Mouse (Mus musculus) MEL (cell line): ENCODE measurements at regions not wholly inside any gene's neighbourhood (a gene's known extent, or its start where the extent isn't known, plus 50 kb on each side); places are given as distances from the start of the nearest gene placed in this dataset.

Experiments
- DNase-seq: peaks from one replicate; pipeline ENCODE4 v3.0.0; 2011; ENCODE audit warnings: low read depth, low spot score
- H3K27ac ChIP-seq: 2 replicates; pipeline ENCODE4 v1.5.1; 2012; ENCODE audit warnings: low read depth, mild to moderate bottlenecking, control low read depth, low read length, moderate library complexity; ENCODE audit not compliant: control insufficient read depth
- H3K27me3 ChIP-seq, 2 experiments: fragments of 150-350 bp in 1 of 2; sonication (generic) in 1 of 2; 2 replicates each; pipeline ENCODE4 v1.6.1; 2012; ENCODE audit warnings: low read length in 2 of 2, mild to moderate bottlenecking in 2 of 2, improper control_type of control experiment in 1 of 2, moderate library complexity in 1 of 2; ENCODE audit not compliant: insufficient read depth in 2 of 2, control insufficient read depth in 1 of 2
- H3K36me3 ChIP-seq, 2 experiments: 2 replicates each; pipeline ENCODE4 v1.6.1; 2012 to 2014; ENCODE audit warnings: low read length in 2 of 2, improper control_type of control experiment in 1 of 2, inconsistent platforms in 1 of 2, mild to moderate bottlenecking in 1 of 2; ENCODE audit not compliant: insufficient read depth in 2 of 2, control insufficient read depth in 1 of 2
- H3K4me1 ChIP-seq, 2 experiments: fragments of 150-350 bp in 1 of 2; sonication (generic) in 1 of 2; 2 replicates each; pipeline ENCODE4 v1.6.1; 2012; ENCODE audit warnings: low read length in 2 of 2, improper control_type of control experiment in 1 of 2, mild to moderate bottlenecking in 1 of 2; ENCODE audit not compliant: insufficient read depth in 2 of 2, control insufficient read depth in 1 of 2
- H3K4me3 ChIP-seq, 2 experiments: fragments of 150-350 bp in 1 of 2; sonication (generic) in 1 of 2; 2 replicates each; pipeline ENCODE4 v1.5.1; 2012; ENCODE audit warnings: low read depth in 2 of 2, low read length in 2 of 2, mild to moderate bottlenecking in 2 of 2, moderate library complexity in 2 of 2, control low read depth in 1 of 2, improper control_type of control experiment in 1 of 2; ENCODE audit not compliant: control insufficient read depth in 1 of 2, insufficient read depth in 1 of 2
- H3K79me2 ChIP-seq: 2 replicates; pipeline ENCODE4 v1.6.1; 2012; ENCODE audit warnings: mild to moderate bottlenecking, low read length, moderate library complexity; ENCODE audit not compliant: control insufficient read depth, poor library complexity, insufficient read depth
- H3K9ac ChIP-seq: 2 replicates; pipeline ENCODE4 v1.6.1; 2012; ENCODE audit warnings: low read depth, mild to moderate bottlenecking, control low read depth, low read length, moderate library complexity; ENCODE audit not compliant: control insufficient read depth, poor library complexity, severe bottlenecking
- H3K9me3 ChIP-seq: fragments of 150-350 bp; sonication (generic); replicated peaks from 2 replicates; pipeline ENCODE4 v1.6.1; 2012; ENCODE audit warnings: mild to moderate bottlenecking, low read length, improper control_type of control experiment, moderate library complexity; ENCODE audit not compliant: insufficient read depth
- BHLHE40 ChIP-seq: IDR thresholded peaks from 2 replicates; pipeline ENCODE4 v1.6.1; 2012; ENCODE audit warnings: low read depth, mild to moderate bottlenecking, inconsistent platforms, low read length, improper control_type of control experiment, borderline replicate concordance
- CHD1 ChIP-seq: IDR thresholded peaks from 2 replicates; pipeline ENCODE4 v1.6.1; 2012; ENCODE audit warnings: low read depth, mild to moderate bottlenecking, inconsistent platforms, low read length, improper control_type of control experiment
- CHD2 ChIP-seq: IDR thresholded peaks from 2 replicates; pipeline ENCODE4 v1.6.1; 2011; ENCODE audit warnings: low read length, improper control_type of control experiment
- CTCF ChIP-seq, 3 experiments: IDR thresholded peaks in 2 of 3; conservative IDR thresholded peaks in 1 of 3; 2 replicates each; pipeline ENCODE4 v1.5.1; 2011 to 2012; ENCODE audit warnings: low read length in 3 of 3, low read depth in 2 of 3, mild to moderate bottlenecking in 2 of 3, improper control_type of control experiment in 1 of 3, inconsistent platforms in 1 of 3, mixed read lengths in 1 of 3, moderate library complexity in 1 of 3; ENCODE audit not compliant: control insufficient read depth in 1 of 3, insufficient read depth in 1 of 3, poor library complexity in 1 of 3, severe bottlenecking in 1 of 3
- E2F4 ChIP-seq: IDR thresholded peaks from 2 replicates; pipeline ENCODE4 v1.6.1; 2011; ENCODE audit warnings: low read depth, low read length, improper control_type of control experiment, borderline replicate concordance
- ELF1 ChIP-seq: IDR thresholded peaks from 2 replicates; pipeline ENCODE4 v1.6.1; 2014; ENCODE audit warnings: low read depth, mild to moderate bottlenecking, inconsistent platforms, low read length, improper control_type of control experiment, moderate library complexity
- EP300 ChIP-seq, 2 experiments: IDR thresholded peaks; 2 replicates each; pipeline ENCODE4 v1.6.1; 2011; ENCODE audit warnings: improper control_type of control experiment in 2 of 2, low read length in 2 of 2, low read depth in 1 of 2, mild to moderate bottlenecking in 1 of 2
- ETS1 ChIP-seq: IDR thresholded peaks from 2 replicates; pipeline ENCODE4 v1.6.1; 2012; ENCODE audit warnings: low read depth, mild to moderate bottlenecking, inconsistent platforms, low read length, improper control_type of control experiment, moderate library complexity
- GATA1 ChIP-seq: IDR thresholded peaks from 2 replicates; pipeline ENCODE4 v1.6.1; 2011; ENCODE audit warnings: low read depth, low read length, improper control_type of control experiment
- HCFC1 ChIP-seq: IDR thresholded peaks from 2 replicates; pipeline ENCODE4 v1.6.1; 2012; ENCODE audit warnings: low read depth, mild to moderate bottlenecking, inconsistent platforms, low read length, improper control_type of control experiment, moderate library complexity
- JUND ChIP-seq: IDR thresholded peaks from 2 replicates; pipeline ENCODE4 v1.6.1; 2011; ENCODE audit warnings: low read depth, mild to moderate bottlenecking, improper control_type of control experiment, low read length
- KAT2A ChIP-seq: conservative IDR thresholded peaks from 2 replicates; pipeline ENCODE4 v1.6.1; 2012; ENCODE audit warnings: low read depth, low read length, improper control_type of control experiment, inconsistent platforms
- MAX ChIP-seq: IDR thresholded peaks from 2 replicates; pipeline ENCODE4 v1.6.1; 2011; ENCODE audit warnings: low read length, improper control_type of control experiment
- MAZ ChIP-seq: IDR thresholded peaks from 2 replicates; pipeline ENCODE4 v1.6.1; 2012; ENCODE audit warnings: low read depth, mild to moderate bottlenecking, inconsistent platforms, low read length, improper control_type of control experiment
- MXI1 ChIP-seq: IDR thresholded peaks from 2 replicates; pipeline ENCODE4 v1.6.1; 2011; ENCODE audit warnings: mild to moderate bottlenecking, low read depth, low read length, improper control_type of control experiment
- MYB ChIP-seq: IDR thresholded peaks from 2 replicates; pipeline ENCODE4 v1.6.1; 2011; ENCODE audit warnings: mild to moderate bottlenecking, low read depth, low read length, improper control_type of control experiment
- NELFE ChIP-seq: IDR thresholded peaks from 2 replicates; pipeline ENCODE4 v1.6.1; 2011; ENCODE audit warnings: low read depth, low read length, improper control_type of control experiment
- NRF1 ChIP-seq: IDR thresholded peaks from 2 replicates; pipeline ENCODE4 v1.6.1; 2014; ENCODE audit warnings: low read depth, mild to moderate bottlenecking, inconsistent platforms, low read length, improper control_type of control experiment, moderate library complexity; ENCODE audit not compliant: poor library complexity, insufficient read depth, severe bottlenecking
- POLR2A ChIP-seq, 2 experiments: IDR thresholded peaks; 2 replicates each; pipeline ENCODE4 v1.6.1; 2011 to 2012; ENCODE audit warnings: low read length in 2 of 2, mild to moderate bottlenecking in 2 of 2, control low read depth in 1 of 2, improper control_type of control experiment in 1 of 2, low read depth in 1 of 2, moderate library complexity in 1 of 2; ENCODE audit not compliant: control insufficient read depth in 1 of 2, insufficient read depth in 1 of 2, poor library complexity in 1 of 2
- POLR2AphosphoS2 ChIP-seq: IDR thresholded peaks from 2 replicates; pipeline ENCODE4 v1.6.1; 2011; ENCODE audit warnings: low read length, improper control_type of control experiment
- RAD21 ChIP-seq: IDR thresholded peaks from 2 replicates; pipeline ENCODE4 v1.6.1; 2011; ENCODE audit warnings: mild to moderate bottlenecking, low read depth, low read length, improper control_type of control experiment
- SIN3A ChIP-seq: IDR thresholded peaks from 2 replicates; pipeline ENCODE4 v1.6.1; 2012; ENCODE audit warnings: low read length, improper control_type of control experiment, inconsistent platforms
- SMC3 ChIP-seq: IDR thresholded peaks from 2 replicates; pipeline ENCODE4 v1.6.1; 2011; ENCODE audit warnings: low read depth, low read length, improper control_type of control experiment
- TAL1 ChIP-seq: IDR thresholded peaks from 2 replicates; pipeline ENCODE4 v1.6.1; 2012; ENCODE audit warnings: mild to moderate bottlenecking, inconsistent platforms, low read length, moderate library complexity, mixed read lengths
- TCF12 ChIP-seq: IDR thresholded peaks from 2 replicates; pipeline ENCODE4 v1.6.1; 2014; ENCODE audit warnings: low read depth, mild to moderate bottlenecking, inconsistent platforms, low read length, improper control_type of control experiment, moderate library complexity
- UBTF ChIP-seq: IDR thresholded peaks from 2 replicates; pipeline ENCODE4 v1.6.1; 2012; ENCODE audit warnings: low read depth, mild to moderate bottlenecking, inconsistent platforms, low read length, improper control_type of control experiment, moderate library complexity, borderline replicate concordance; ENCODE audit not compliant: insufficient read depth
- USF2 ChIP-seq, 2 experiments: IDR thresholded peaks; 2 replicates each; pipeline ENCODE4 v1.6.1; 2011 to 2012; ENCODE audit warnings: improper control_type of control experiment in 2 of 2, low read length in 2 of 2, borderline replicate concordance in 1 of 2, inconsistent platforms in 1 of 2, low read depth in 1 of 2, mild to moderate bottlenecking in 1 of 2; ENCODE audit not compliant: insufficient read depth in 1 of 2
- ZMIZ1 ChIP-seq: IDR thresholded peaks from 2 replicates; pipeline ENCODE4 v1.6.1; 2012; ENCODE audit warnings: low read depth, mild to moderate bottlenecking, inconsistent platforms, low read length, improper control_type of control experiment, moderate library complexity

- TF ChIP-seq RAD21: no peak
- no peak for TF ChIP-seq NRF1
- no peak for TF ChIP-seq CHD1
- no peak for TF ChIP-seq JUND
- TF ChIP-seq EP300 (IDR thresholded peaks at IDR 0.05; ENCODE audit: low read depth in 1 of 2, low read length in 2 of 2): no peak
- no peak for TF ChIP-seq BHLHE40
- TF ChIP-seq POLR2A (IDR thresholded peaks at IDR 0.05; ENCODE audit: control insufficient read depth in 1 of 2, insufficient read depth in 1 of 2, low read depth in 1 of 2, low read length in 2 of 2, poor library complexity in 1 of 2): no peak
- no peak for TF ChIP-seq USF2 (IDR thresholded peaks at IDR 0.05; ENCODE audit: borderline replicate concordance in 1 of 2, insufficient read depth in 1 of 2, low read depth in 1 of 2, low read length in 2 of 2)
- TF ChIP-seq MAX: no peak
- TF ChIP-seq ELF1: no peak
- no peak for TF ChIP-seq NELFE
- no peak for TF ChIP-seq SIN3A
- TF ChIP-seq GATA1: no peak
- no peak for TF ChIP-seq MYB
- TF ChIP-seq ETS1: no peak
- no peak for TF ChIP-seq MAZ
- TF ChIP-seq CTCF (IDR thresholded peaks at IDR 0.05 in 2 of 3, conservative IDR thresholded peaks at IDR 0.05 in 1 of 3; ENCODE audit: control insufficient read depth in 1 of 3, insufficient read depth in 1 of 3, low read depth in 2 of 3, low read length in 3 of 3, poor library complexity in 1 of 3, severe bottlenecking in 1 of 3): no peak
- Histone ChIP-seq H3K9ac (no peak overlapping the region), H3K36me3 (no peaks in the 10 kb centered on the region), H3K4me3 (no peak overlapping the region), H3K79me2 (no peaks in the 10 kb centered on the region), H3K4me1 (no peaks in the 10 kb centered on the region), H3K27ac (no peak overlapping the region), H3K27me3 (no peaks in the 10 kb centered on the region), H3K9me3 (no peaks in the 10 kb centered on the region)
- no peak for DNase-seq
Observed at GRCm38 (mm10) chr2:116417428-116418195, 352.0 kb upstream of the Meis2 start.

- no peak overlapping the region for H3K4me3 ChIP-seq
Observed at GRCm38 (mm10) chr2:116415742-116416141, 350.1 kb upstream of the Meis2 start.

More at GRCm38 (mm10) chr2:116415742-116416141, 350.1 kb upstream of the Meis2 start:
- Histone ChIP-seq H3K79me2 (no peaks in the 10 kb centered on the region), H3K27me3 (no peaks in the 10 kb centered on the region)
- no peak for DNase-seq
- no peak for TF ChIP-seq POLR2AphosphoS2
- no peak for TF ChIP-seq SMC3
- no peak for TF ChIP-seq CHD1
- no peak for TF ChIP-seq ELF1
- TF ChIP-seq HCFC1: no peak
- no peak for TF ChIP-seq ZMIZ1
- no peak for TF ChIP-seq UBTF
- no peak for TF ChIP-seq SIN3A
- no peak for TF ChIP-seq TAL1
- no peak for TF ChIP-seq NRF1
- no peak for TF ChIP-seq BHLHE40
- no peak for TF ChIP-seq MXI1
- TF ChIP-seq TCF12: no peak
- no peak for TF ChIP-seq USF2 (IDR thresholded peaks at IDR 0.05; ENCODE audit: borderline replicate concordance in 1 of 2, insufficient read depth in 1 of 2, low read depth in 1 of 2, low read length in 2 of 2)
- TF ChIP-seq MYB: no peak
- no peak for TF ChIP-seq E2F4
- TF ChIP-seq ETS1: no peak
- no peak for TF ChIP-seq KAT2A
- no peak for TF ChIP-seq POLR2A (IDR thresholded peaks at IDR 0.05; ENCODE audit: control insufficient read depth in 1 of 2, insufficient read depth in 1 of 2, low read depth in 1 of 2, low read length in 2 of 2, poor library complexity in 1 of 2)
- no peak for TF ChIP-seq CHD2
- TF ChIP-seq, all 39 proteins: peak for 0
- no peaks in the 10 kb centered on the region for H3K9me3 ChIP-seq
- H3K27ac ChIP-seq: no peak overlapping the region
- H3K9ac ChIP-seq: no peak overlapping the region
- no peaks in the 10 kb centered on the region for H3K4me1 ChIP-seq
- H3K36me3 ChIP-seq: no peaks in the 10 kb centered on the region
